Comparison of ENCODE assay signal across 8 mouse cellular contexts in genomic region chr3:89961436-89961835, GRCm38 (mm10). TPM values are rescaled to one million over a fixed set of nuclear protein-coding genes. Genes with fewer than 3 reads are reported as not detected.
DNase-seq lines count a peak whose midpoint lies in the region; ATAC-seq and TF ChIP-seq lines count a peak whose summit lies in the region.

No protein-coding gene starts in this region.

- H3K27ac ChIP-seq in kidney, adult 2 months (ENCODE audit: insufficient read depth, low read depth, low read length) = no peak overlapping the region
- H3K27ac ChIP-seq in bone marrow, adult 2 months (ENCODE audit: control insufficient read depth, insufficient read depth, low read depth, low read length, poor library complexity) = no peak overlapping the region
- H3K27ac ChIP-seq in hindbrain, embryonic 12.5 days = no peak overlapping the region
- peak overlapping the region; percentile 46; the same call in 1 of the 2 replicates for H3K27ac ChIP-seq in midbrain, embryonic 14.5 days (replicated peaks; ENCODE audit: low read depth, low read length)

- no peaks in the 10 kb centered on the region; the same call in 1 of the 2 replicates for H3K4me1 ChIP-seq in kidney, adult 2 months (ENCODE audit: control insufficient read depth, insufficient read depth, low read length)
- peaks cover 1% of the 10 kb centered on the region; the same call in 1 of the 2 replicates for H3K4me1 ChIP-seq in bone marrow, adult 2 months (ENCODE audit: control insufficient read depth, insufficient read depth, low read length)
- peaks cover 49% of the 10 kb centered on the region for H3K4me1 ChIP-seq in hindbrain, embryonic 12.5 days
- H3K4me1 ChIP-seq in midbrain, embryonic 14.5 days (ENCODE audit: control insufficient read depth, insufficient read depth, low read length) = peaks cover 44% of the 10 kb centered on the region

- peak overlapping the region; percentile 96 for H3K9ac ChIP-seq in hindbrain, embryonic 12.5 days
- no peak overlapping the region; the same call in 1 of the 2 replicates for H3K9ac ChIP-seq in midbrain, embryonic 14.5 days (replicated peaks; ENCODE audit: low read length)

- no peaks in the 10 kb centered on the region for H3K27me3 ChIP-seq in kidney, adult 2 months (replicated peaks; ENCODE audit: control insufficient read depth, insufficient read depth, low read length)
- H3K27me3 ChIP-seq in hindbrain, embryonic 12.5 days = no peaks in the 10 kb centered on the region
- no peaks in the 10 kb centered on the region for H3K27me3 ChIP-seq in midbrain, embryonic 14.5 days (ENCODE audit: control insufficient read depth, insufficient read depth, low read length)

- TF ChIP-seq POLR2A in kidney, adult 2 months (IDR thresholded peaks at IDR 0.05; ENCODE audit: low read depth, low read length) = no peak
- no peak for TF ChIP-seq POLR2A in bone marrow, adult 2 months (IDR thresholded peaks at IDR 0.05; ENCODE audit: borderline replicate concordance, control insufficient read depth, low read depth, low read length)

- H3K36me3 ChIP-seq in kidney, adult 2 months (ENCODE audit: control insufficient read depth, insufficient read depth, low read length) = no peaks in the 10 kb centered on the region
- peaks cover 28% of the 10 kb centered on the region for H3K36me3 ChIP-seq in hindbrain, embryonic 12.5 days
- peaks cover 24% of the 10 kb centered on the region for H3K36me3 ChIP-seq in midbrain, embryonic 14.5 days (ENCODE audit: control insufficient read depth, insufficient read depth, low read length)

- intact Hi-C loops in left cerebral cortex, postnatal 36 days (cut with DNase I) = loop anchor here (5.0 kb wide), 3 partner anchors 36 to 116 kb away; partner anchors contain the start of genes 4933434E20Rik, Hax1 and Ubap2l

- no peak for ATAC-seq in hindbrain, embryonic 12.5 days (ENCODE audit: low FRiP score)
- no peak for ATAC-seq in midbrain, embryonic 14.5 days (ENCODE audit: low FRiP score, low TSS enrichment)

- WGBS in kidney, adult 2 months = 38% methylated on average over 4 of the region's 4 CpGs
- WGBS in bone marrow, adult 2 months = 0% methylated on average over 4 of the region's 4 CpGs
- WGBS in hindbrain, embryonic 12.5 days = 60% methylated on average over 4 of the region's 4 CpGs
- whole genome bisulfite sequencing in midbrain, embryonic 14.5 days = 56% methylated on average over 4 of the region's 4 CpGs

- no peaks in the 10 kb centered on the region for H3K9me3 ChIP-seq in hindbrain, embryonic 12.5 days (replicated peaks)
- no peaks in the 10 kb centered on the region for H3K9me3 ChIP-seq in midbrain, embryonic 14.5 days (ENCODE audit: control insufficient read depth, low read length)

- no peak overlapping the region for H3K4me3 ChIP-seq in kidney, adult 2 months (ENCODE audit: insufficient read depth, low read depth, low read length)
- peak overlapping the region; percentile 29 for H3K4me3 ChIP-seq in bone marrow, adult 2 months (replicated peaks; ENCODE audit: control insufficient read depth, low read depth, low read length)
- peak overlapping the region; percentile 84 for H3K4me3 ChIP-seq in hindbrain, embryonic 12.5 days
- peak overlapping the region; percentile 97 for H3K4me3 ChIP-seq in midbrain, embryonic 14.5 days (replicated peaks; ENCODE audit: low read depth, low read length)

- peak; percentile 9 for DNase-seq in kidney, adult 2 months
- no peak for DNase-seq in kidney, adult 18-20 months
- no peak for DNase-seq in midbrain, embryonic 14.5 days
- no peak for DNase-seq in right cerebral cortex, postnatal 25 days
- DNase-seq in left cerebral cortex, postnatal 36 days (ENCODE audit: low spot score in 2 of 2) = no peak
- DNase-seq in cerebellum, postnatal 4 days (ENCODE audit: low spot score in 2 of 2) = no peak

- TF ChIP-seq CTCF in kidney, adult 2 months (conservative IDR thresholded peaks at IDR 0.05; ENCODE audit: insufficient read depth, insufficient read length, low read depth, low read length) = no peak
- TF ChIP-seq CTCF in bone marrow, adult 2 months (IDR thresholded peaks at IDR 0.05; ENCODE audit: control insufficient read depth, insufficient read depth, low read length) = no peak

- H3K4me2 ChIP-seq in hindbrain, embryonic 12.5 days (replicated peaks) = peak overlapping the region; percentile 97
- H3K4me2 ChIP-seq in midbrain, embryonic 14.5 days (ENCODE audit: low read length) = peak overlapping the region; percentile 91

RNA-seq across cellular contexts. Expression of gene Atp8b2, which starts 1.9 kb away (rescaled TPM):
- polyA plus RNA-seq in kidney, adult 2 months (2012; rRNA removed) = 21.9 and 23.5 TPM in 2 replicates
- polyA plus RNA-seq in bone marrow, adult 2 months (2011; ENCODE audit: insufficient read depth, insufficient read length, low replicate concordance, missing spikeins) = 9.0 and 30.6 TPM in 2 replicates
- polyA plus RNA-seq in hindbrain, embryonic 12.5 days (2016; fragmentation: Nextera tagmentation; extraction: Ambion mirVana) = 20.3 and 22.8 TPM in 2 replicates
- polyA plus RNA-seq in midbrain, embryonic 14.5 days (2014; fragmentation: Nextera tagmentation; extraction: Ambion mirVana) = 13.6 and 14.7 TPM in 2 replicates
- total RNA-seq in left cerebral cortex, postnatal 36 days (2021) = 100 to 1,000 TPM; 108 to 115 TPM

RNA-seq across cellular contexts. Expression of gene Hax1, which starts 37.1 kb away (rescaled TPM):
- 130 and 138 TPM in 2 replicates for polyA plus RNA-seq in kidney, adult 2 months (2012; rRNA removed)
- 34.2 and 70.1 TPM in 2 replicates for polyA plus RNA-seq in bone marrow, adult 2 months (2011; ENCODE audit: insufficient read depth, insufficient read length, low replicate concordance, missing spikeins)
- polyA plus RNA-seq in hindbrain, embryonic 12.5 days (2016; fragmentation: Nextera tagmentation; extraction: Ambion mirVana) = 137 and 141 TPM in 2 replicates
- polyA plus RNA-seq in midbrain, embryonic 14.5 days (2014; fragmentation: Nextera tagmentation; extraction: Ambion mirVana) = 111 and 114 TPM in 2 replicates
- 10 to 100 TPM; 79.4 to 87.6 TPM for total RNA-seq in left cerebral cortex, postnatal 36 days (2021)

RNA-seq across cellular contexts. Expression of gene Il6ra, which starts 48.4 kb away (rescaled TPM):
- 3.2 and 4.1 TPM in 2 replicates for polyA plus RNA-seq in kidney, adult 2 months (2012; rRNA removed)
- 6.5 and 11.4 TPM in 2 replicates for polyA plus RNA-seq in bone marrow, adult 2 months (2011; ENCODE audit: insufficient read depth, insufficient read length, low replicate concordance, missing spikeins)
- polyA plus RNA-seq in hindbrain, embryonic 12.5 days (2016; fragmentation: Nextera tagmentation; extraction: Ambion mirVana) = 0.66 and 1.2 TPM in 2 replicates
- 0.27 and 0.66 TPM in 2 replicates for polyA plus RNA-seq in midbrain, embryonic 14.5 days (2014; fragmentation: Nextera tagmentation; extraction: Ambion mirVana)
- total RNA-seq in left cerebral cortex, postnatal 36 days (2021) = 1 to 10 TPM; 3.7 to 4.8 TPM
